Mouse (Mus musculus): Measurements from ENCODE around the gene Zfp365. TPM values are rescaled to one million over a fixed set of nuclear protein-coding genes. Genes with fewer than 3 reads are reported as not detected.

The Zfp365 gene
- polyA plus RNA-seq (2017; shearing (Covaris generic)): 1 to 10 TPM; 3.0 to 4.4 TPM

DNA sequence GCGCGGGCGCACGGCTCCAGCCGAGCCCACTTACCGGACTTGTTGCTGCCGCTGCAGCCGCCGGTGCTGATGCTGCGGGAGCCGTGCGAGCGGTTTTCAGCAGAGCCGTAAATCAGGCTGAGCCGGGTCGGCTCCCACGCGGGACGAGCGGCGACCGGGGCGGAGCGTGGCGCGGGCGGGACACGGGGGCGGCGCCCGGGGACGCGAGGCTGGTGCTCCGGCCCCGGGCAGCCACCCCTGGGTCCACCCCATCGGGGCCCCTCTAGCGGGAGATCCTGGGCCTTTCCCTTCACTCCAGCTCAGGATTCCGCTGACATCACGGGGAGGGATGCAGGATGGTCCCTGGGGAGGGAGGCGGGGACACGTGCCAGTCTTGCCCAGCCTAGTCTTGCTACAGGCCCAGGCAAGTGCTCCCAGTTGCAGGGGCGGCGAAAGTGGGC is at the start of gene Zfp365:
Gene Zfp365 (minus strand): TSS at position 326 of the 440 bp plus-strand sequence.

Other genes starting within 250 kb of the Zfp365 start
- gene Rtkn2, start 66.9 kb upstream of the Zfp365 start, polyA plus RNA-seq (2017; shearing (Covaris generic)): 1 to 10 TPM in 1 of 2 experiments, under 1 TPM in 1; 0.76 to 2.0 TPM

Measured in activated CD4-positive, CD25-positive, alpha-beta regulatory T cell (primary cell).